In genomic region chr13:70277667-70278591, GRCm38 (mm10) we compare ENCODE assay signal across 9 mouse cellular contexts.
DNase-seq lines count a peak whose midpoint lies in the region; ATAC-seq and TF ChIP-seq lines count a peak whose summit lies in the region.
"Had no signal": no experiment of that assay in that cellular context is flagged by ENCODE, and none has a peak within 500 bp of the region (broad histone marks: within the 10 kb centered on the region; RNA-seq: fewer than 3 reads in every experiment).

No protein-coding gene starts in this region.

- H3K9me3 ChIP-seq in hindbrain, embryonic 12.5 days (replicated peaks), result no peaks in the 10 kb centered on the region
- no peaks in the 10 kb centered on the region for H3K9me3 ChIP-seq in hindbrain, postnatal 0 days (ENCODE audit: low read length)
- H3K9me3 ChIP-seq in forebrain, embryonic 15.5 days, result no peaks in the 10 kb centered on the region
- H3K9me3 ChIP-seq in liver, embryonic 13.5 days (replicated peaks), result no peaks in the 10 kb centered on the region
- H3K9me3 ChIP-seq in intestine, embryonic 15.5 days, result no peaks in the 10 kb centered on the region

- 0 out of 2 replicates have a peak overlapping the region, but pooled peaks have one; percentile 50 for H3K27ac ChIP-seq in hindbrain, embryonic 12.5 days
- H3K27ac ChIP-seq in hindbrain, postnatal 0 days, result no peak overlapping the region
- H3K27ac ChIP-seq in forebrain, embryonic 15.5 days (replicated peaks), result peak overlapping the region; percentile 55; the same call in 1 of the 2 replicates
- H3K27ac ChIP-seq in liver, embryonic 13.5 days, result peak overlapping the region; percentile 36; the same call in 1 of the 2 replicates
- no peak overlapping the region for H3K27ac ChIP-seq in intestine, embryonic 15.5 days

- WGBS in hindbrain, embryonic 12.5 days, result 83% methylated on average over 13 of the region's 13 CpGs
- WGBS in hindbrain, postnatal 0 days, result 66% methylated on average over 13 of the region's 13 CpGs
- 60% methylated on average over 13 of the region's 13 CpGs for WGBS in forebrain, embryonic 15.5 days
- 66% methylated on average over 13 of the region's 13 CpGs for WGBS in liver, embryonic 13.5 days (ENCODE audit: insufficient replicate concordance)
- WGBS in intestine, embryonic 15.5 days, result 68% methylated on average over 13 of the region's 13 CpGs

- no peak overlapping the region for H3K4me3 ChIP-seq in hindbrain, embryonic 12.5 days
- no peak overlapping the region for H3K4me3 ChIP-seq in hindbrain, postnatal 0 days (ENCODE audit: low read length)
- no peak overlapping the region for H3K4me3 ChIP-seq in forebrain, embryonic 15.5 days
- no peak overlapping the region for H3K4me3 ChIP-seq in liver, embryonic 13.5 days (replicated peaks)
- no peak overlapping the region for H3K4me3 ChIP-seq in intestine, embryonic 15.5 days (replicated peaks)

- H3K27me3 ChIP-seq in hindbrain, embryonic 12.5 days, result no peaks in the 10 kb centered on the region
- no peaks in the 10 kb centered on the region for H3K27me3 ChIP-seq in hindbrain, postnatal 0 days (ENCODE audit: insufficient read depth, low read length)
- H3K27me3 ChIP-seq in forebrain, embryonic 15.5 days, result no peaks in the 10 kb centered on the region
- H3K27me3 ChIP-seq in liver, embryonic 13.5 days, result no peaks in the 10 kb centered on the region
- H3K27me3 ChIP-seq in intestine, embryonic 15.5 days (replicated peaks), result no peaks in the 10 kb centered on the region

- H3K4me2 ChIP-seq in hindbrain, embryonic 12.5 days (replicated peaks), result no peak overlapping the region
- no peak overlapping the region for H3K4me2 ChIP-seq in hindbrain, postnatal 0 days (ENCODE audit: low read depth, low read length)
- no peak overlapping the region for H3K4me2 ChIP-seq in forebrain, embryonic 15.5 days (replicated peaks)
- H3K4me2 ChIP-seq in liver, embryonic 13.5 days, result no peak overlapping the region
- no peak overlapping the region for H3K4me2 ChIP-seq in intestine, embryonic 15.5 days (replicated peaks)

- no peak for ATAC-seq in hindbrain, embryonic 12.5 days (ENCODE audit: low FRiP score)
- no peak for ATAC-seq in hindbrain, postnatal 0 days
- ATAC-seq in forebrain, embryonic 15.5 days (replicated peaks), result no peak; the same call in 1 of the 2 replicates
- no peak for ATAC-seq in liver, embryonic 13.5 days (ENCODE audit: low read depth)
- ATAC-seq in intestine, embryonic 15.5 days, result no peak

- no peak for DNase-seq in hindbrain, postnatal 0 days (ENCODE audit: low spot score)
- peak; percentile 66 to 79 for DNase-seq in kidney, postnatal 4 days
- no peak for DNase-seq in liver, embryonic 13.5 days
- no peak for DNase-seq in spleen, postnatal 4 days (ENCODE audit: low spot score in 2 of 2)
- DNase-seq in cerebellum, postnatal 36 days, result no peak
- DNase-seq: cerebellum, adult 11 months had no signal

- no peak for TF ChIP-seq CTCF in hindbrain, postnatal 0 days (IDR thresholded peaks at IDR 0.05; ENCODE audit: low read depth)

- no peak overlapping the region for H3K9ac ChIP-seq in hindbrain, embryonic 12.5 days
- H3K9ac ChIP-seq in hindbrain, postnatal 0 days (replicated peaks; ENCODE audit: low read length), result no peak overlapping the region
- H3K9ac ChIP-seq in forebrain, embryonic 15.5 days (replicated peaks), result no peak overlapping the region; the same call in 1 of the 2 replicates
- no peak overlapping the region for H3K9ac ChIP-seq in liver, embryonic 13.5 days
- H3K9ac ChIP-seq in intestine, embryonic 15.5 days, result no peak overlapping the region

- no peaks in the 10 kb centered on the region for H3K36me3 ChIP-seq in hindbrain, embryonic 12.5 days
- no peaks in the 10 kb centered on the region for H3K36me3 ChIP-seq in hindbrain, postnatal 0 days (ENCODE audit: insufficient read depth, low read length)
- H3K36me3 ChIP-seq in forebrain, embryonic 15.5 days, result no peaks in the 10 kb centered on the region
- H3K36me3 ChIP-seq in liver, embryonic 13.5 days, result no peaks in the 10 kb centered on the region
- H3K36me3 ChIP-seq in intestine, embryonic 15.5 days, result no peaks in the 10 kb centered on the region

- peaks cover 3% of the 10 kb centered on the region; the same call in 1 of the 2 replicates for H3K4me1 ChIP-seq in hindbrain, embryonic 12.5 days
- H3K4me1 ChIP-seq in hindbrain, postnatal 0 days (ENCODE audit: insufficient read depth, low read length), result no peaks in the 10 kb centered on the region
- peaks cover 18% of the 10 kb centered on the region for H3K4me1 ChIP-seq in forebrain, embryonic 15.5 days
- no peaks in the 10 kb centered on the region for H3K4me1 ChIP-seq in liver, embryonic 13.5 days (replicated peaks)
- H3K4me1 ChIP-seq in intestine, embryonic 15.5 days (replicated peaks), result 0 out of 2 replicates have a peak, but pooled peaks cover 3% of the 10 kb centered on the region

Comparison
In these comparisons a context has a peak if more than half of its experiments do, and no peak if none do; other contexts are left out.
1. H3K27ac ChIP-seq: peak in hindbrain, embryonic 12.5 days (single experiment), forebrain, embryonic 15.5 days (single experiment) and liver, embryonic 13.5 days (single experiment); none in hindbrain, postnatal 0 days (single experiment) and intestine, embryonic 15.5 days (single experiment).
2. DNase-seq: peak in kidney, postnatal 4 days (2 of 2); none in hindbrain, postnatal 0 days (single experiment), liver, embryonic 13.5 days (single experiment), spleen, postnatal 4 days (0 of 2) and cerebellum, postnatal 36 days (0 of 2).